Mouse (Mus musculus) CH12.LX (cell line): ENCODE measurements at regions not wholly inside any gene's neighbourhood (a gene's known extent, or its start where the extent isn't known, plus 50 kb on each side); places are given as distances from the start of the nearest gene placed in this dataset.

ENCODE experiments used
- DNase-seq: peaks from one replicate; pipeline ENCODE4 v3.0.0-alpha.2; 2013; ENCODE audit errors: extremely low read depth
- H3K27ac ChIP-seq: 2 replicates; pipeline ENCODE4 v1.5.1; 2012; ENCODE audit warnings: low read depth, mild to moderate bottlenecking, control low read depth, moderate library complexity; ENCODE audit not compliant: insufficient read depth
- H3K27me3 ChIP-seq: replicated peaks from 2 replicates; pipeline ENCODE3; 2012; ENCODE audit warnings: inconsistent platforms
- H3K36me3 ChIP-seq, 2 experiments: replicated peaks in 1 of 2; 2 replicates each; pipeline versions ENCODE3 to v1.6.1; 2012; ENCODE audit warnings: inconsistent platforms in 1 of 2, low read length in 1 of 2, mild to moderate bottlenecking in 1 of 2, mixed read lengths in 1 of 2, moderate library complexity in 1 of 2; ENCODE audit not compliant: control insufficient read depth in 1 of 2, insufficient read depth in 1 of 2
- H3K4me1 ChIP-seq, 2 experiments: 2 replicates each; pipeline ENCODE4 v1.6.1; 2012; ENCODE audit warnings: inconsistent platforms in 1 of 2, moderate library complexity in 1 of 2; ENCODE audit not compliant: insufficient read depth in 2 of 2, control insufficient read depth in 1 of 2
- H3K4me2 ChIP-seq: 2 replicates; pipeline ENCODE4 v1.6.1; 2012; ENCODE audit warnings: low read depth, mild to moderate bottlenecking, control low read depth; ENCODE audit not compliant: poor library complexity, insufficient read depth, severe bottlenecking
- H3K4me3 ChIP-seq, 3 experiments: fragments of 150-350 bp in 1 of 3; sonication (generic) in 1 of 3; replicated peaks in 1 of 3; 2 replicates each; pipeline versions ENCODE3 to v1.5.1; 2011 to 2012; ENCODE audit warnings: low read depth in 2 of 3, low read length in 2 of 3, mild to moderate bottlenecking in 2 of 3, moderate library complexity in 2 of 3, control low read depth in 1 of 3, improper control_type of control experiment in 1 of 3, inconsistent platforms in 1 of 3, mixed read lengths in 1 of 3; ENCODE audit not compliant: poor library complexity in 1 of 3
- H3K79me2 ChIP-seq: replicated peaks from 2 replicates; pipeline ENCODE4 v1.6.1; 2012; ENCODE audit warnings: mild to moderate bottlenecking, moderate library complexity; ENCODE audit not compliant: control insufficient read depth, poor library complexity, insufficient read depth, severe bottlenecking; ENCODE audit errors: extremely low read depth
- H3K9ac ChIP-seq: 2 replicates; pipeline ENCODE4 v1.6.1; 2012; ENCODE audit warnings: low read depth, mild to moderate bottlenecking, control low read depth, moderate library complexity; ENCODE audit not compliant: insufficient read depth
- H3K9me3 ChIP-seq: replicated peaks from 2 replicates; pipeline ENCODE3; 2012; ENCODE audit warnings: low read length, inconsistent platforms, mixed read lengths
- BHLHE40 ChIP-seq: IDR thresholded peaks from 2 replicates; pipeline ENCODE4 v1.6.1; 2011; ENCODE audit warnings: mild to moderate bottlenecking, low read depth, low read length, improper control_type of control experiment
- CHD1 ChIP-seq: IDR thresholded peaks from 2 replicates; pipeline ENCODE4 v1.6.1; 2012; ENCODE audit warnings: low read depth, low read length, improper control_type of control experiment, inconsistent platforms
- CHD2 ChIP-seq: IDR thresholded peaks from 2 replicates; pipeline ENCODE4 v1.6.1; 2011; ENCODE audit warnings: low read length, improper control_type of control experiment
- E2F4 ChIP-seq: IDR thresholded peaks from 2 replicates; pipeline ENCODE4 v1.6.1; 2011; ENCODE audit warnings: low read depth, low read length, improper control_type of control experiment; ENCODE audit not compliant: insufficient replicate concordance
- ELF1 ChIP-seq: IDR thresholded peaks from 2 replicates; pipeline ENCODE4 v1.6.1; 2014; ENCODE audit warnings: low read depth, mild to moderate bottlenecking, inconsistent platforms, low read length, improper control_type of control experiment
- EP300 ChIP-seq: IDR thresholded peaks from 2 replicates; pipeline ENCODE4 v1.6.1; 2011; ENCODE audit warnings: low read length, improper control_type of control experiment
- ETS1 ChIP-seq: conservative IDR thresholded peaks from 2 replicates; pipeline ENCODE4 v1.6.1; 2012; ENCODE audit warnings: low read depth, mild to moderate bottlenecking, inconsistent platforms, low read length, improper control_type of control experiment, moderate library complexity
- GABPA ChIP-seq: IDR thresholded peaks from 2 replicates; pipeline ENCODE4 v1.6.1; 2012; ENCODE audit warnings: low read depth, low read length, improper control_type of control experiment, inconsistent platforms; ENCODE audit not compliant: insufficient replicate concordance
- IRF4 ChIP-seq: IDR thresholded peaks from 2 replicates; pipeline ENCODE4 v1.6.1; 2014; ENCODE audit warnings: low read depth, mild to moderate bottlenecking, inconsistent platforms, low read length, improper control_type of control experiment
- JUN ChIP-seq: IDR thresholded peaks from 2 replicates; pipeline ENCODE4 v1.6.1; 2011; ENCODE audit warnings: low read depth, mild to moderate bottlenecking, low read length, improper control_type of control experiment, moderate library complexity; ENCODE audit not compliant: insufficient read depth
- MAFK ChIP-seq: IDR thresholded peaks from 2 replicates; pipeline ENCODE4 v1.6.1; 2011; ENCODE audit warnings: low read length, improper control_type of control experiment; ENCODE audit not compliant: insufficient replicate concordance
- MXI1 ChIP-seq: IDR thresholded peaks from 2 replicates; pipeline ENCODE4 v1.6.1; 2011; ENCODE audit warnings: mild to moderate bottlenecking, low read depth, low read length, improper control_type of control experiment
- NRF1 ChIP-seq: IDR thresholded peaks from 2 replicates; pipeline ENCODE4 v1.6.1; 2014; ENCODE audit warnings: low read depth, mild to moderate bottlenecking, inconsistent platforms, low read length, improper control_type of control experiment, moderate library complexity
- PAX5 ChIP-seq: IDR thresholded peaks from 2 replicates; pipeline ENCODE4 v1.6.1; 2012; ENCODE audit warnings: low read length, inconsistent platforms, mixed read lengths
- POLR2A ChIP-seq: IDR thresholded peaks from 2 replicates; pipeline ENCODE4 v1.6.1; 2011; ENCODE audit warnings: low read depth, mild to moderate bottlenecking, improper control_type of control experiment, low read length
- POLR2AphosphoS2 ChIP-seq: IDR thresholded peaks from 2 replicates; pipeline ENCODE4 v1.6.1; 2011; ENCODE audit warnings: low read depth, low read length, improper control_type of control experiment
- RAD21 ChIP-seq: IDR thresholded peaks from 2 replicates; pipeline ENCODE4 v1.6.1; 2011; ENCODE audit warnings: low read depth, mild to moderate bottlenecking, low read length, improper control_type of control experiment, moderate library complexity
- RCOR1 ChIP-seq: conservative IDR thresholded peaks from 2 replicates; pipeline ENCODE4 v1.6.1; 2012; ENCODE audit warnings: low read depth, mild to moderate bottlenecking, inconsistent platforms, low read length, improper control_type of control experiment
- SIN3A ChIP-seq: IDR thresholded peaks from 2 replicates; pipeline ENCODE4 v1.6.1; 2012; ENCODE audit warnings: low read length, improper control_type of control experiment, inconsistent platforms
- TBP ChIP-seq: conservative IDR thresholded peaks from 2 replicates; pipeline ENCODE4 v1.6.1; 2011; ENCODE audit warnings: low read depth, low read length, improper control_type of control experiment
- TCF12 ChIP-seq: IDR thresholded peaks from 2 replicates; pipeline ENCODE4 v1.6.1; 2014; ENCODE audit warnings: low read depth, mild to moderate bottlenecking, inconsistent platforms, low read length, improper control_type of control experiment
- UBTF ChIP-seq: IDR thresholded peaks from 2 replicates; pipeline ENCODE4 v1.6.1; 2012; ENCODE audit warnings: low read depth, mild to moderate bottlenecking, inconsistent platforms, low read length, improper control_type of control experiment, moderate library complexity
- USF1 ChIP-seq: IDR thresholded peaks from 2 replicates; pipeline ENCODE4 v1.6.1; 2014; ENCODE audit warnings: low read depth, mild to moderate bottlenecking, inconsistent platforms, low read length, improper control_type of control experiment
- USF2 ChIP-seq: conservative IDR thresholded peaks from 2 replicates; pipeline ENCODE4 v1.6.1; 2011; ENCODE audit warnings: low read depth, low read length, improper control_type of control experiment
- ZC3H11A ChIP-seq: IDR thresholded peaks from 2 replicates; pipeline ENCODE4 v1.6.1; 2012; ENCODE audit warnings: low read depth, mild to moderate bottlenecking, inconsistent platforms, low read length, improper control_type of control experiment
- ZMIZ1 ChIP-seq: IDR thresholded peaks from 2 replicates; pipeline ENCODE4 v1.6.1; 2012; ENCODE audit warnings: low read depth, mild to moderate bottlenecking, inconsistent platforms, low read length, improper control_type of control experiment
- dilution Hi-C: fragments of 300-500 bp; cut with MboI; formaldehyde crosslinking; loops from 2 replicates; pipeline ENCODE4 v1.14.3; 2020; ENCODE audit warnings: low sequenced_read_pairs; ENCODE audit not compliant: extremely low pct_unique_long_range_greater_than_20kb, extremely low pct_ligation_motif_present
- in situ Hi-C: fragments of 300-500 bp; cut with MboI; formaldehyde crosslinking; loops from 3 replicates; pipeline ENCODE4 v1.14.3; 2019; ENCODE audit warnings: low sequenced_read_pairs, low pct_ligation_motif_present, low pct_unique_long_range_greater_than_20kb, mixed read lengths

DNA sequence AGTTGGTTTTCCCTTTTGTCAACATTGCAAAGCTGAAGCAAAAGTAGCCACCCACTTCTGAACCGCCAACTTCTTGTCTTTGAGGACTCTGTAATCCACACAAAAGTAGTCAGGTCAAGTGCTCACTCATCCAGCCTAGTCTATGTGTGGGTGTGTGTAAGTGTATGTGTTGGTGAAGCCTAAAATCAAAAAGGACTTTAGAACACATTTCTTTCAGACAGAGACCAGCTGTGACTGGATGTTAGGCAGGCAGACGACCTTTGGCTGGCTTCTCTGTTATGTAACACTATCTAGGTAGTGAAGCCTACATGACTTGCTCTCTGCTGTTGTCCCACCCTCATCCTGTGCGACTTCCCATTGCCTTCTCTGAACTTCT lies 67.3 kb upstream of the Sesn3 start:
- Histone ChIP-seq H3K4me1 (peaks cover 6 to 20% of the 10 kb centered on the region in 2 experiments; a peak in 3 of 4 replicates), H3K4me2 (no peak overlapping the region), H3K79me2 (no peaks in the 10 kb centered on the region), H3K9me3 (no peaks in the 10 kb centered on the region), H3K9ac (no peak overlapping the region)
- DNase-seq, result no peak
- TF ChIP-seq CHD1, result no peak
- TF ChIP-seq, all 38 proteins: peak for 0
- in situ Hi-C loops (no loop called here), dilution Hi-C loops (no loop called here)
- Histone ChIP-seq H3K36me3 (no peaks in the 10 kb centered on the region), H3K27ac (no peak overlapping the region), H3K27me3 (no peaks in the 10 kb centered on the region), H3K4me3 (no peak overlapping the region)

DNA sequence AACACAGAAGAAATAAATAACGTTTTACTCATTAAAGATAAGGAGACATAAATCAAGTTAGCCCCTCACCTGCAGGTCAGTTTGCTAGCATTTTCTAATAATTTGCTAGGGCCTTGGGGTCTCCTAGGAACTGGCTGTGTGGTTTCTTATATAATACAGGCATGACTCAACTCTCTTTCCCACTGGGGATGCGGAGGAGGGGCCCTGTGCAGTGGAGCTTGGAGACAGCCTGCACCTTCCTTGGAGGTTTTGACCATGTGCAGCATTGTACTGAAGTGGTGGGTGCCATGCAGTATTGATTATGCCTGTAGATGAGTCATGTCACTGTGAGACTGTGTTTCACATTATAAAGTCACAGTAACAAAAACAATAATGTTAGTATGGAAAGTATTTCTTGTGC lies 61.6 kb upstream of the Sesn3 start:
- H3K27me3 ChIP-seq, result no peaks in the 10 kb centered on the region
- in situ Hi-C loops (no loop called here), dilution Hi-C loops (no loop called here)
- no peaks in the 10 kb centered on the region for H3K9me3 ChIP-seq
- H3K79me2 ChIP-seq, result no peaks in the 10 kb centered on the region
- peak; percentile 65 for DNase-seq
- no peak overlapping the region for H3K4me2 ChIP-seq
- H3K9ac ChIP-seq, result no peak overlapping the region
- peaks cover 29 to 53% of the 10 kb centered on the region in 2 experiments for H3K4me1 ChIP-seq
- TF ChIP-seq SIN3A, result no peak
- TF ChIP-seq USF1, result no peak
- no peak for TF ChIP-seq E2F4
- TF ChIP-seq CHD2, result no peak
- no peak for TF ChIP-seq CHD1
- no peak for TF ChIP-seq PAX5
- TF ChIP-seq JUN, result no peak
- TF ChIP-seq ZMIZ1, result no peak
- no peak for TF ChIP-seq MAFK
- TF ChIP-seq BHLHE40, result peak; percentile 37; the same call in 1 of the 2 replicates
- no peak for TF ChIP-seq POLR2A
- no peak for TF ChIP-seq RCOR1
- no peak for TF ChIP-seq USF2
- 0 out of 2 replicates have a peak, but pooled peaks have one; percentile 13 for TF ChIP-seq IRF4
- TF ChIP-seq ZC3H11A, result no peak
- TF ChIP-seq POLR2AphosphoS2, result no peak
- TF ChIP-seq ELF1, result no peak
- peak; percentile 36; the same call in 1 of the 2 replicates for TF ChIP-seq EP300
- TF ChIP-seq MXI1, result no peak
- no peak for TF ChIP-seq GABPA
- no peak for TF ChIP-seq NRF1
- TF ChIP-seq UBTF, result no peak
- no peak for TF ChIP-seq TBP
- no peak for TF ChIP-seq RAD21
- TF ChIP-seq ETS1, result peak; percentile 74
- TF ChIP-seq TCF12, result no peak
- no peaks in the 10 kb centered on the region for H3K36me3 ChIP-seq
- no peak overlapping the region for H3K4me3 ChIP-seq
- H3K27ac ChIP-seq, result no peak overlapping the region
